Mouse (Mus musculus) limb, embryonic 14.5 days (tissue): ENCODE measurements around the gene Ubp1. TPM values are rescaled to one million over a fixed set of nuclear protein-coding genes. Genes with fewer than 3 reads are reported as not detected.
A peak's percentile ranks its signal among the peaks of the same experiment; 100 is the strongest.

Experiments used
- ATAC-seq: fragments of 200-750 bp; cut with Nextera tagmentation; 2 replicates; pipeline ENCODE4 v1.8.0; 2017; ENCODE audit warnings: low read depth, moderate number of reproducible peaks, moderate TSS enrichment; ENCODE audit not compliant: low FRiP score
- DNase-seq: peaks from one replicate; pipeline ENCODE4 v3.0.0-alpha.2; 2015; ENCODE audit warnings: low spot score
- H3K27ac ChIP-seq: fragments of 300-500 bp; sonication (generic); replicated peaks from 2 replicates; pipeline ENCODE4 v1.5.1; 2014; ENCODE audit warnings: low read depth, mild to moderate bottlenecking, low read length, moderate library complexity, mixed read lengths
- H3K27me3 ChIP-seq: fragments of 300-500 bp; sonication (generic); 2 replicates; pipeline ENCODE4 v1.6.1; 2014; ENCODE audit warnings: low read length, mixed read lengths; ENCODE audit not compliant: control insufficient read depth, insufficient read depth
- H3K36me3 ChIP-seq: fragments of 300-500 bp; sonication (generic); 2 replicates; pipeline ENCODE4 v1.6.1; 2014; ENCODE audit warnings: mild to moderate bottlenecking, low read length, moderate library complexity, mixed read lengths; ENCODE audit not compliant: control insufficient read depth, insufficient read depth
- H3K4me1 ChIP-seq: fragments of 300-500 bp; sonication (generic); 2 replicates; pipeline ENCODE4 v1.6.1; 2014; ENCODE audit warnings: antibody characterized with exemption, low read length, mixed read lengths; ENCODE audit not compliant: control insufficient read depth, insufficient read depth
- H3K4me2 ChIP-seq: fragments of 300-500 bp; sonication (generic); replicated peaks from 2 replicates; pipeline ENCODE4 v1.6.1; 2014; ENCODE audit warnings: low read depth, mild to moderate bottlenecking, low read length, moderate library complexity; ENCODE audit not compliant: severe bottlenecking
- H3K4me3 ChIP-seq: fragments of 300-500 bp; sonication (generic); replicated peaks from 2 replicates; pipeline ENCODE4 v1.5.1; 2014; ENCODE audit warnings: low read length
- H3K9ac ChIP-seq: fragments of 300-500 bp; sonication (generic); 2 replicates; pipeline ENCODE4 v1.6.1; 2014; ENCODE audit warnings: mild to moderate bottlenecking, low read depth, low read length, moderate library complexity; ENCODE audit not compliant: severe bottlenecking
- H3K9me3 ChIP-seq: fragments of 300-500 bp; sonication (generic); 2 replicates; pipeline ENCODE4 v1.6.1; 2016; ENCODE audit warnings: low read length; ENCODE audit not compliant: control insufficient read depth
- POLR2A ChIP-seq: fragments of 200-500 bp; IDR thresholded peaks from 2 replicates; pipeline ENCODE4 v1.8.0; 2012; ENCODE audit warnings: inconsistent platforms, mild to moderate bottlenecking, moderate library complexity, borderline replicate concordance; ENCODE audit not compliant: insufficient read depth, insufficient read length; ENCODE audit errors: extremely low read depth
- WGBS: fragments of 180-500 bp; shearing (Covaris S2); extraction: QIAGEN DNeasy Blood & Tissue Kit; methylation state at CpG from one replicate; pipeline ENCODE4 v1.1.7; 2014; 5-methylcytosine and 5-hydroxymethylcytosine counted together
- polyA plus RNA-seq, 2 experiments: library from polyadenylated mRNA; depleted of rRNA in 1 of 2; stranded (reverse) in 1 of 2; unstranded in 1 of 2; fragments of >200 nt; fragmentation: Nextera tagmentation in 1 of 2; extraction: Ambion mirVana in 1 of 2; gene quantifications; 2 replicates each; pipeline versions ENCODE4 v1.2.1 to v1.2.3; 2012 to 2014

The Ubp1 gene
- polyA plus RNA-seq, 2 experiments = 42.0 to 159 TPM

DNA sequence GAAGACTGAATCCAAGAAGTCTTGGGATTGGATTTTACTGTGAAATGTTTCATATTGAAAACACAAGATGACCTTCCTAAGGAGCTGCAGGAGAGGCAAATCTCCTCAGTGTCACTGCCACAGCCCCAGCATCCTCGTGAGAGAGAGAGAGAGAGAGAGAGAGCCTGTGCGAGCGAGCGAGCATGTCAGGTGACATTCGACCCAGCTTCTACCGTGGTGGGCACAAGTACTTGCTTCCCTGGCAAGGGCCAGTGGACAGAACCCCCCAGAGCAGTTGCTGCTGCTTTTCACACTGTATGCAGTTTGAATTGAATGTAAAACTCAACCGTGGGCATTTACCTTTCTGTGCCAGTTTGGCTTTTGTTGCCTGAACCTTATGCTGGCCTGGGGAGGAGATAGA lies 44.7 kb downstream of the Ubp1 start:
- Histone ChIP-seq H3K4me1 (no peaks in the 10 kb centered on the region), H3K36me3 (peaks cover 82% of the 10 kb centered on the region), H3K4me3 (no peak overlapping the region), H3K27ac (no peak overlapping the region), H3K27me3 (no peaks in the 10 kb centered on the region), H3K9me3 (no peaks in the 10 kb centered on the region), H3K9ac (no peak overlapping the region), H3K4me2 (no peak overlapping the region)
- no peak for DNase-seq
- no peak for TF ChIP-seq POLR2A
- WGBS = 87% methylated on average over 7 of the region's 7 CpGs
- ATAC-seq = no peak

DNA sequence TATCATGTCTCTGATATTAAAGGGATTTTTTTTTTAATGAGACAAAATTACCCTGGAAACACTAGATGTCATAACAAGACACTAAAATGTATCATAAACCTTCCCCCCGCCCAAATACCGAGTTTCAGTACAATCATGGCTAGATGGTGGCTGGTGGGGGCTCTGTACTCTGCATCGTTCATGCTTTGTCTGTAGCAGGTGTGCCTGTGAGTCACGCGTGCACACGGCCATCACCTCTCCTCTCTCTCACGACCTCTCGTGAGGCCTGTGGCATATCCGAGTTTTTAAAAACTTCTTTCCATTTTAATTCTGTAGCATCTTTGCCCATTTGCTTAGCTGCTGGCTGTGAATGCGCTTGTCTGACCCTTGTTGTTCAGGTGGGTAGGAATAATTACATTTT lies 45.5 kb downstream of the Ubp1 start:
- Histone ChIP-seq H3K4me3 (no peak overlapping the region), H3K9ac (no peak overlapping the region), H3K27ac (no peak overlapping the region), H3K4me1 (no peaks in the 10 kb centered on the region), H3K27me3 (no peaks in the 10 kb centered on the region), H3K9me3 (no peaks in the 10 kb centered on the region), H3K36me3 (peaks cover 78% of the 10 kb centered on the region), H3K4me2 (no peak overlapping the region)
- TF ChIP-seq POLR2A = no peak
- DNase-seq (no peak), ATAC-seq (no peak)
- WGBS = 93% methylated on average over 10 of the region's 10 CpGs

DNA sequence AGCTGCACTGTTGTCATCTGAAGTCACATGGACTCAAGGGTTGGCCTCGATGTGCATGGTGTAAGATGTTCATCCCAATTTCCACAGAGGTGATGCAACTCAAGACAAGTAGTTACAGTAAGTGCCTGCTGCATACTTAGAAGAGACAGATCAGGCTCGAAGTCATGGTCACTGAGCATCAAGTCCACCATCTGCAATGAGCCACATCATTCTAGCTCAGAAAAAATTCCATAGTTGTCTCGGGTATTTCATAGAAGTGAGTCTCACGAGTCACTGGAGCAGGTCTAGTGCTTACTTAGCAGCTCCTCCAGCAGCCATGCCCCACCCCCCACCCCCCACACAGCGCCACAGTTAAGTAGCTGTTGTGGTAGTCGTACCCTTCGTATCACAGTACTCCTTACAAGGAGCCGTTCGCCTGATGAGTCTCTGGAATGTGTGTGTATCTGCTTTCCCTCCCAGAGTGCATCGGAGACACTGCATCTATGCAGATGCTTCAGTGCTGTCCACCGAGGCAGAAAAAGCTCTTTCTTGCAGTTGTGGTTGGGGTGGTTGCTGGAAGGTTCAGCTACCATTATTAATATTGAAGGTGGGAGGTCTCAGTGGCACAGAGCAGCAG lies 46.6 kb downstream of the Ubp1 start:
- ATAC-seq = no peak
- H3K36me3 ChIP-seq = peaks cover 73% of the 10 kb centered on the region

DNA sequence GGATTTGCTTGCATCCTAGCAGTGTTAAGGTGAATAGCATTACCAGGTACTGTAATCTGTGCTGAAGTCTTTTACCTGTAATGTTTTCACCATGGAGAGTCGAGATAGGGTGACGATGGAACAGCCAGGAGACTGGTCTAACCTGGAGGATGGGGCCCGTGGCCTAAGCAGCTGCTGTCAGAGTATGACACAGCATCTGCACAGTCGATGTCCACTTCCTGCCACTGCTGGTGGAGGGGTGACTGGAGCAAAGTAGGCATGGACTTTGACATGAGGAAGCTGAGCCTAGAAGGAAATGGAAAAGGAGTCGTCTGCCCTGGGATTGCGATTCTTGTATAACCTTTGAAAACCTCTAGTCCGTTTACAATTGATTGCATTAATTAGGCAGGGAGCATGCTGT lies 47.9 kb downstream of the Ubp1 start:
- H3K36me3 ChIP-seq = peaks cover 62% of the 10 kb centered on the region
- WGBS = 72% methylated on average over 7 of the region's 7 CpGs
- H3K4me2 ChIP-seq = no peak overlapping the region
- H3K9ac ChIP-seq = no peak overlapping the region
- DNase-seq = no peak
- no peaks in the 10 kb centered on the region for H3K27me3 ChIP-seq
- no peak overlapping the region for H3K4me3 ChIP-seq
- no peak for TF ChIP-seq POLR2A
- H3K4me1 ChIP-seq = no peaks in the 10 kb centered on the region
- no peak overlapping the region for H3K27ac ChIP-seq
- ATAC-seq = no peak
- no peaks in the 10 kb centered on the region for H3K9me3 ChIP-seq

More for the DNA sequence above, 46.6 kb downstream of the Ubp1 start:
- no peak overlapping the region for H3K9ac ChIP-seq
- DNase-seq = no peak
- no peak for TF ChIP-seq POLR2A
- H3K9me3 ChIP-seq = no peaks in the 10 kb centered on the region
- no peak overlapping the region for H3K27ac ChIP-seq
- H3K27me3 ChIP-seq = no peaks in the 10 kb centered on the region
- H3K4me2 ChIP-seq = no peak overlapping the region
- no peak overlapping the region for H3K4me3 ChIP-seq
- WGBS = 83% methylated on average over 11 of the region's 11 CpGs
- H3K4me1 ChIP-seq = no peaks in the 10 kb centered on the region

DNA sequence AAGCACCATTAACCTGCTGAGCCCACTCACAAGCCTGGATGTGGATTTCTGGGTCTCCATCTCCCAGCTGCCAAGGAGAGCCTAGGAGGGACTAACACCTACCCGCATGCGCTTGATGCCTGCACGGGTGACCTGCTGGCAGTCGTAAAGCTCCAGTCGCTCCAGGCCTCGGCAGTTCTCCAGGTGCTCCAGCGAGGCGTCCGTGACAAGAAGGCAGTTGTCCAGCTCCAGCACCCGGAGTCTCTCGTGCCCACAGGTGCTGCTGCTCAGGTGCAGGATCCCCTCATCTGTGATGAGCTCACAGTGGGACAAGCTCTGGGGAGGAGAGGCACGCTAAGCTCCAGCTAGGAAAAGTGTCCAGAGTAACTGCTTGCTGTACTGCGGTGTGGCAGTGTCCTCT lies 48.6 kb downstream of the Ubp1 start:
- TF ChIP-seq POLR2A = no peak
- 62% methylated on average over 13 of the region's 13 CpGs for WGBS

DNA sequence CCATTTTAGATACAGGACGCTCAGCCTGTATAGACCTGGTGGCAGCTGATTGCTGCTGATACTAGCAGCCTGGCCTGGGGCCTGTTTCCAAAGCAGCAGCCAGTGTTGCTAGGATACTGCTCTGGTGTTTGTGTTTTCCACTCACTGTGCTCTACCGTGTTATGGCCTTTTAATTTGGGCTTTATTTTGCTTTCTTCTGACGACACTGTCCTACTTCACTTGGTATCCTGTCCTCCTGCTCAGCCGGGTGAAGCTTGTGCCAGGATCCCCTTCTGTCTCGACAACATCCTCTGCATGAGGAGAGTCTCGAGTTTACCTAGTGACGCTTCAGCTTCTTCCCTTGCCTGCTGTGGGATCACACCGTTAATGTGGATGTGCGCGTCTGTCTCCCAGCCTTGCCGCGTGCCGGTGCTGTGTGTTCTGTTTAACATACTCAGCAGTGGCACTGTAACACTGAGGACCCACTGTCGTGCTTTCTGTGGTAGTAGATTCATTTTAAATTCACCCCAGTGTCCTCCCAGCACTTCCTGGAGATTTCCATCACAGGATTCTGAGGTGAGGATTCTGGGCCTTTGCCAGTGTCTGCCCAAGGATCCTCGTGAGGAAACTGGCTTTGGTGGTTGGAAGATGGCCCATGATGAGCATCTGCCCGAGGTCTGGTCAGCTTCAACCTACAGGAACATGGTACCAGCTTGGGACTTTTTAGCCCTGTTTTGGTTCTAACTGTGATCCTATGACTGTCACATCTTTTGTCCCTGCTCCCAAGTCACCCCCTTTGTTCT lies 50.6 kb downstream of the Ubp1 start:
- Histone ChIP-seq H3K4me3 (no peak overlapping the region), H3K9me3 (no peaks in the 10 kb centered on the region), H3K27me3 (no peaks in the 10 kb centered on the region), H3K36me3 (peaks cover 36% of the 10 kb centered on the region), H3K27ac (no peak overlapping the region), H3K9ac (no peak overlapping the region), H3K4me2 (no peak overlapping the region), H3K4me1 (no peaks in the 10 kb centered on the region)
- ATAC-seq (no peak), DNase-seq (peak; percentile 32)
- TF ChIP-seq POLR2A = no peak
- 69% methylated on average over 16 of the region's 16 CpGs for WGBS

More for the DNA sequence above, 48.6 kb downstream of the Ubp1 start:
- Histone ChIP-seq H3K9ac (no peak overlapping the region), H3K9me3 (no peaks in the 10 kb centered on the region), H3K4me1 (no peaks in the 10 kb centered on the region), H3K4me3 (no peak overlapping the region), H3K36me3 (peaks cover 55% of the 10 kb centered on the region), H3K27ac (no peak overlapping the region), H3K4me2 (no peak overlapping the region), H3K27me3 (no peaks in the 10 kb centered on the region)
- DNase-seq (no peak), ATAC-seq (no peak)
